Mouse (Mus musculus): ENCODE measurements around the gene Tunar. TPM values are rescaled to one million over a fixed set of nuclear protein-coding genes. Genes with fewer than 3 reads are reported as not detected.

Tunar gene
- total and polyA plus RNA-seq, 2 experiments from 2014 or later, result not detected

DNA sequence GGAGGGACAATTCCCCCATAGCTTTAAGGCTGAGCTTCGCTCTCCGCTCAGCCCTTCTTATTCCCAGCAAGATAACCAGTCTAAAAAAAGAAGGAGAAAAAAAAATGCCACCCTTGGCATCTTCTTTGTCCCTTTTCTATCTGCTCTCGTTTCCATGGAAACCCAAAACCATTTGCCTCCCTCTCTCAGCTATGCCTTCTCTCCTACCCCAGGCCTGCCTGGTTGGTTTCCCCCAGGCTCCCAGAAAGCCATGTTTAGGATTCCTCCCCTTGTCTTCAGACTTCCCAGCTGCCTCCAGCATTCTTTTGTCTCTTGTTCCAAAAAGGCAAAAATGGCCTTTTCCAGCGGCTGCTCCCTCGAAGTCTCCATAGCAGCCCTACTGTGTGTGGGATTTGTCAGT is 70.1 kb downstream of the Tunar start:
- DNase-seq (ENCODE audit: low spot score), result no peak
- WGBS, result 69% methylated on average over 5 of the region's 5 CpGs

DNA sequence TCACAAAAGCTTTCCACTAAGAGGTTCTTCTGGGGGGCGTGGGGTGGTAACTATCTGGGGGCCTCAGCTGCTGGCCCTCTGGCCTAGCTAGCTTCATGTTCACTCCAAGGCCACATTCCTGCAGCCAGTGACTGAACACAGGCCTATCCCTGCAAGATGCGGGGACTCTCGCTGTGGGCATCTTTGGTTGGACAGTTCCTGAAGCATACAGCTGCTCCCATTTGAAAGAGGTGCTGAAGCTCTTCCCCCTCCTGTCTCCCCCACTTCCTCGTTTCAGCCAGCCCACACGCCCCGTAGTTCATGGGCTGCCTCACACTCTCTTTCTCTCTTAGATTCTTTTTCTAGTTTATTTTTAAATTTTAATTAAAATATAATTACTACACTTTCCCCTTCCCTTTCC is 72.3 kb downstream of the Tunar start:
- Histone ChIP-seq H3K27ac (ENCODE audit: low read depth) (no peak overlapping the region), H3K4me1 (ENCODE audit: control insufficient read depth, insufficient read depth) (no peaks in the 10 kb centered on the region), H3K4me2 (ENCODE audit: low read depth, low read length) (no peak overlapping the region), H3K9me3 (replicated peaks; ENCODE audit: control insufficient read depth, low read length) (no peaks in the 10 kb centered on the region), H3K27me3 (ENCODE audit: control insufficient read depth, insufficient read depth, low read length) (0 out of 2 replicates have a peak, but pooled peaks cover 2% of the 10 kb centered on the region), H3K9ac (replicated peaks; ENCODE audit: low read depth, low read length) (no peak overlapping the region), H3K4me3 (ENCODE audit: low read depth, low read length) (no peak overlapping the region), H3K36me3 (replicated peaks; ENCODE audit: control insufficient read depth, insufficient read depth, low read length) (no peaks in the 10 kb centered on the region)
- TF ChIP-seq CTCF (IDR thresholded peaks at IDR 0.05; ENCODE audit: low read depth) (no peak), EP300 (IDR thresholded peaks at IDR 0.05; ENCODE audit: low read depth) (no peak)
- DNase-seq (ENCODE audit: low spot score), result no peak
- ATAC-seq (ENCODE audit: insufficient read depth, low read depth), result no peak
- 50% methylated on average over 6 of the region's 6 CpGs for WGBS

More for the DNA sequence above, 70.1 kb downstream of the Tunar start:
- no peak for ATAC-seq (ENCODE audit: insufficient read depth, low read depth)
- no peaks in the 10 kb centered on the region for H3K36me3 ChIP-seq (replicated peaks; ENCODE audit: control insufficient read depth, insufficient read depth, low read length)
- H3K4me3 ChIP-seq (ENCODE audit: low read depth, low read length), result no peak overlapping the region
- H3K4me2 ChIP-seq (ENCODE audit: low read depth, low read length), result no peak overlapping the region
- TF ChIP-seq CTCF (IDR thresholded peaks at IDR 0.05; ENCODE audit: low read depth) (no peak), EP300 (IDR thresholded peaks at IDR 0.05; ENCODE audit: low read depth) (no peak)
- H3K9ac ChIP-seq (replicated peaks; ENCODE audit: low read depth, low read length), result no peak overlapping the region
- no peak overlapping the region for H3K27ac ChIP-seq (ENCODE audit: low read depth)
- H3K4me1 ChIP-seq (ENCODE audit: control insufficient read depth, insufficient read depth), result no peaks in the 10 kb centered on the region
- peaks cover 8% of the 10 kb centered on the region; the same call in 1 of the 2 replicates for H3K9me3 ChIP-seq (replicated peaks; ENCODE audit: control insufficient read depth, low read length)
- H3K27me3 ChIP-seq (ENCODE audit: control insufficient read depth, insufficient read depth, low read length), result 0 out of 2 replicates have a peak, but pooled peaks cover 2% of the 10 kb centered on the region

DNA sequence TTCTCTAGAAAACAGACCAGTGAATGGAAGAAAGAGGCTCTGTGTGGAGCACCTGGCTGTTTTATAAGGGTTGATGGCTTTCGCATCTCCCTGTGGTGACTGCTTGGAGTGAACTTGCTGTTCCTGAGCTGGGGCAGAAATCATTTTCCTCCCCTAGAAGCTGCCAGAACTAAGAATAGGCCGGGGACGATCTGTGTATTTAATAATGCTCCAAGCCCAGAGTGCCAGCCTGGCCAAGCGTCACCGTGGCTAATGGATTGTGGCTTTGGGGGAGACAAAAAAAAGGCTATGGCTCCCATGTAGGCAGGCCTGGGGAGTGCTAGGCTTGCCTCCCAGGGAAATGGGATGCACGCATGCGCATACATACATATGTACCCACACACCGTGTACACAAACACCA is 80.2 kb downstream of the Tunar start:
- no peak for TF ChIP-seq EP300 (IDR thresholded peaks at IDR 0.05; ENCODE audit: low read depth)
- no peak for TF ChIP-seq CTCF (IDR thresholded peaks at IDR 0.05; ENCODE audit: low read depth)
- ATAC-seq (ENCODE audit: insufficient read depth, low read depth), result no peak
- H3K27me3 ChIP-seq (ENCODE audit: control insufficient read depth, insufficient read depth, low read length), result peaks cover 5% of the 10 kb centered on the region; the same call in 1 of the 2 replicates
- no peak for DNase-seq (ENCODE audit: low spot score)
- no peak overlapping the region for H3K4me3 ChIP-seq (ENCODE audit: low read depth, low read length)
- H3K9ac ChIP-seq (replicated peaks; ENCODE audit: low read depth, low read length), result no peak overlapping the region
- WGBS, result 84% methylated on average over 8 of the region's 8 CpGs
- H3K27ac ChIP-seq (ENCODE audit: low read depth), result no peak overlapping the region
- H3K4me1 ChIP-seq (ENCODE audit: control insufficient read depth, insufficient read depth), result no peaks in the 10 kb centered on the region
- H3K4me2 ChIP-seq (ENCODE audit: low read depth, low read length), result no peak overlapping the region
- no peaks in the 10 kb centered on the region for H3K36me3 ChIP-seq (replicated peaks; ENCODE audit: control insufficient read depth, insufficient read depth, low read length)
- H3K9me3 ChIP-seq (replicated peaks; ENCODE audit: control insufficient read depth, low read length), result no peaks in the 10 kb centered on the region

DNA sequence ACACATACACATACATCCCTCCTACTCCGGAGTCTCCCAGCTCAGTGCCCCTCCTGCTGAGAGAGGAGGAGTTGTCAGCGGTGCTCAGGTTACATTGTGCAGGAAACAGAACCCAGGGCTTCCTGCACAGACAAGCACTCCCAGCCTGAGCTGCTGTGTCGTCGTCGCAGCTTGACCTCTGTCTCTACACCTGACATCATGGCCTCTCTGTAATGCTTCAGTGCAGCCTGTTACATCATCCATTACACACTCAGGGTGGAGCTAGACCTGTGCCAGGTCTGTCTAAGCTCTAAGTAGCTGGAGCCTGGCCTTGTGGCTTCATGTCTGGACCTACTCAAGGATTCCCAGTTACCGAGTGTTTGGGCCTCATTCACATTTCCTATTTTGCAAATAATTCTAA is 86.8 kb downstream of the Tunar start:
- no peak for DNase-seq (ENCODE audit: low spot score)
- no peak overlapping the region for H3K27ac ChIP-seq (ENCODE audit: low read depth)
- no peaks in the 10 kb centered on the region for H3K9me3 ChIP-seq (replicated peaks; ENCODE audit: control insufficient read depth, low read length)
- WGBS, result 38% methylated on average over 6 of the region's 6 CpGs
- no peak for ATAC-seq (ENCODE audit: insufficient read depth, low read depth)
- H3K27me3 ChIP-seq (ENCODE audit: control insufficient read depth, insufficient read depth, low read length), result peaks cover 9% of the 10 kb centered on the region; the same call in 1 of the 2 replicates
- H3K9ac ChIP-seq (replicated peaks; ENCODE audit: low read depth, low read length), result no peak overlapping the region
- no peak overlapping the region for H3K4me2 ChIP-seq (ENCODE audit: low read depth, low read length)
- H3K4me1 ChIP-seq (ENCODE audit: control insufficient read depth, insufficient read depth), result no peaks in the 10 kb centered on the region
- no peaks in the 10 kb centered on the region for H3K36me3 ChIP-seq (replicated peaks; ENCODE audit: control insufficient read depth, insufficient read depth, low read length)
- no peak overlapping the region for H3K4me3 ChIP-seq (ENCODE audit: low read depth, low read length)
- TF ChIP-seq CTCF (IDR thresholded peaks at IDR 0.05; ENCODE audit: low read depth) (no peak), EP300 (IDR thresholded peaks at IDR 0.05; ENCODE audit: low read depth) (no peak)

DNA sequence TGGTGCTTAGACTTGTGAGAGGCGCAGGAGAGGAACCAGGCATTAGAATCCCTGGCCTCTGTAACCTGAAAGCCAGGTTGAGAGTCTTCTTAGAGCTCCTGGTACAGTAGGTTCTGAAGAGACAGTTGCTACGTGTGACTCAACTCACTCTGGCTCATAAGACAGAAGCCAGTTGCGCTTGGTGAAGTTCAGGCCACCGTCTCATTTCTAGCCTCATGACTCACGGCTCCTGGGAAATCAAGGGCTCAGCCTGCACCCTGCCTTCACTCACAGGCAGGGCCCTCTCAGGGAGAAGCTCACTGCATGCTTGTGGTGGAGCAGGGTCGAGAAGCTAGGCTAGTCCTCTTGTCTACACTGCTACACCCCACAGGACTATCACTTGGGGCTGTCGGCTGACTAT is 92.9 kb downstream of the Tunar start:
- 54% methylated on average over 7 of the region's 7 CpGs for WGBS

More for the DNA sequence above, 92.9 kb downstream of the Tunar start:
- H3K9ac ChIP-seq (replicated peaks; ENCODE audit: low read depth, low read length), result no peak overlapping the region
- H3K27me3 ChIP-seq (ENCODE audit: control insufficient read depth, insufficient read depth, low read length), result peaks cover 16% of the 10 kb centered on the region
- no peaks in the 10 kb centered on the region for H3K4me1 ChIP-seq (ENCODE audit: control insufficient read depth, insufficient read depth)
- no peak for TF ChIP-seq CTCF (IDR thresholded peaks at IDR 0.05; ENCODE audit: low read depth)
- no peak for TF ChIP-seq EP300 (IDR thresholded peaks at IDR 0.05; ENCODE audit: low read depth)
- no peak overlapping the region for H3K4me2 ChIP-seq (ENCODE audit: low read depth, low read length)
- no peak for ATAC-seq (ENCODE audit: insufficient read depth, low read depth)
- no peak overlapping the region for H3K4me3 ChIP-seq (ENCODE audit: low read depth, low read length)
- H3K9me3 ChIP-seq (replicated peaks; ENCODE audit: control insufficient read depth, low read length), result no peaks in the 10 kb centered on the region
- no peak for DNase-seq (ENCODE audit: low spot score)
- H3K27ac ChIP-seq (ENCODE audit: low read depth), result no peak overlapping the region
- no peaks in the 10 kb centered on the region for H3K36me3 ChIP-seq (replicated peaks; ENCODE audit: control insufficient read depth, insufficient read depth, low read length)
